Mouse (Mus musculus): ENCODE results near the gene Yod1.

Gene Yod1

GRCm38 (mm10) chr1:130717291-130717871 is at the start of gene Yod1:
Yod1 (plus strand) TSS chr1:130717327.
- DNase-seq (ENCODE audit: low spot score) = peak; percentile 80

GRCm38 (mm10) chr1:130678551-130678950 is 38.6 kb upstream of the Yod1 start:
- DNase-seq (ENCODE audit: low spot score) = no peak

- no peak for DNase-seq (ENCODE audit: low spot score)
Measured at GRCm38 (mm10) chr1:130681075-130681474, 36.1 kb upstream of the Yod1 start.

DNA sequence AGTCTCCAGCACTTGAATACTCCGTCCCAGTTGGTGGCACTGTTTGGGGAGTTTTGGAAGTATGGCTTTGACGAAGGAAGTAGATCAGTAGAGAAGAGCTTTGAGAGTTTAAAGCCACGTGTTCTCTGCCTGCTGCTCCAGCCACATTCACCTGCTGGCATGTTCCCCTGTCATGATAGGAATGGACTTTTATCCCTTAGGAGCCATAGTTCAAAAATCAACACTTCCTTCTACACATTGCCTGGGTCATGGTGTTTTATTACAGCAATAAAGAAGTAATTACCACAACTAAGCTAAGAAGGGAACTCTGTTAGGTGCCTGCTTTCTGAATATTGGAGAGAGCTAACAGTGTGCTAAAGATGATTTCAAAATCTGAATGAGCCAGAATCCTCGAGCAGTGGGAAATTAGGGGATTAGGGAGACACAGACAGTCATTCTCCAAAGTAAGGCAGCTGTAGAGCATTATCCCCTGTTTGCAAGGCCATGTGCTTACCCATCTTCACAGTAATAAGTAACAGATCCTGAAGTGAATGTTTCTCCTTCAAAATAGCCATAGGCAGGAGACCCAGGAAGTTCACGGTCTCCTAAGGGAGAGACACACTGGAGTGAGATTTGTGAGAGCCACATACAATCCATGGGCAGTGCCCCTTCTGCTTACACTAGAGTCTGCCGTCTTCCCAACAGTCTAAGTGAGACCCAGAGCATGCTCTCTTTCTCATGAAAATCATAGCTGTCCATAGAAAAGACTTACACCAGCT is 35.3 kb upstream of the Yod1 start:
- no peak for DNase-seq (ENCODE audit: low spot score)

GRCm38 (mm10) chr1:130683905-130684304 is 33.2 kb upstream of the Yod1 start:
- no peak for DNase-seq (ENCODE audit: low spot score)

DNA sequence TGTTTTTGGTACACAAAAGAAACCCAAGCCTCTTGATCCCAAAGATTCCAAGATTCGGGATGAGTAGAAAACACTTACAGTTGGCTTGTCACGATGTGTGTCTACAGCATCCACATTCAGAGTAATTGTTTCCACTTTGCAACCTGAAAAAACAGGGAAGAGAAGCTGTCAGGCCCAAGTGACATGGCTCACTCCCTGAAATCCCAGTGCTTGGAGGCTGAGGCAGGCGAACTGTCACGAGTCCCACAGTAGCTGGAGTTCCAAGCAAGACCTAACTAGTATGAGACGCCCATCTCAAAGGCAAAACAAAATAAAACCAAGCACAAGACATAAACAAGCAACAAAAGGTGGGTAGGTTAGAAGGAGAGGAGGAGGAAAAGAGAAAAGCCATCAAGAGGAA is 18.5 kb upstream of the Yod1 start:
- no peak for DNase-seq (ENCODE audit: low spot score)

GRCm38 (mm10) chr1:130699937-130700633 is 17.0 kb upstream of the Yod1 start:
- no peak for DNase-seq (ENCODE audit: low spot score)

DNA sequence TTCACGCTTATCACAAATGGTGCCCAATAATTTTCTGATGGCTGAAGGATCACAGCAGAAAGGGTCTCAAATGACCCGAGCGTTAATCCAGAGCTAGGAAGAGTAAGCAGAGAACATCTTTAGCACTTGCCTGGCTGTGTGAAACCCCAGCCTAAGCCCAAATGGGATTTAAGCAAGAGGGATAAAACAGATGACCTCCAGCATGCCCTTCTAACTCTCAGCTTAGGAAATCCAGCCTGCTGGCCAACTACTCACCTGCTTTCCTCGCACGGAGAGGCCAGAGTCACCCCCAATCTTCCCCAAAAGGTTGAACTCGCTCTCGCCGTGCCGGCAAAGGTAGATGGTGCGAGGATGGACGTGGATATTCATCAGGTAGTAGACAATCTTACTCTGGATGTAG is 15.2 kb upstream of the Yod1 start:
- no peak for DNase-seq (ENCODE audit: low spot score)

DNA sequence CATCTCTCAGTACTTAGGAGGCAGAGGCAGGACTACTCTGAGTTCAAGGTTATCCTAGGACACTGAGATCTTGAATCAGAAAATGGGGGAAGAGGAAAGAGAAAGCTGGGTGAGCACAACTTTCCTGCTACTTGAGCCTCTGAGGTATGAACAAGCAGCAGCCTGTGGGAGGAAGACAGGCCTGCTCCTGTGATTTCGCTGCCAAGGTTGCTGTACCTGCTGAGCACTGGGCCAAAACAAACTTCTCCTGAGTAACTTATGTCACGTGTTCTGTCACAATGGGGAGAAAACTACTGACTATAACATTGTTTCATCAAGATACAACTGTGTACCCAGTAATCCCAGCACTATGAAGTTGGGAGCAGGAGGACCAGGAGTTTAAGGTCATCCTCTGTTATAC is 13.5 kb upstream of the Yod1 start:
- no peak for DNase-seq (ENCODE audit: low spot score)

- DNase-seq (ENCODE audit: low spot score) = no peak
Measured at GRCm38 (mm10) chr1:130710283-130711080, 6.6 kb upstream of the Yod1 start.

- DNase-seq (ENCODE audit: low spot score) = no peak
Measured at GRCm38 (mm10) chr1:130714046-130714445, 3.1 kb upstream of the Yod1 start.

DNA sequence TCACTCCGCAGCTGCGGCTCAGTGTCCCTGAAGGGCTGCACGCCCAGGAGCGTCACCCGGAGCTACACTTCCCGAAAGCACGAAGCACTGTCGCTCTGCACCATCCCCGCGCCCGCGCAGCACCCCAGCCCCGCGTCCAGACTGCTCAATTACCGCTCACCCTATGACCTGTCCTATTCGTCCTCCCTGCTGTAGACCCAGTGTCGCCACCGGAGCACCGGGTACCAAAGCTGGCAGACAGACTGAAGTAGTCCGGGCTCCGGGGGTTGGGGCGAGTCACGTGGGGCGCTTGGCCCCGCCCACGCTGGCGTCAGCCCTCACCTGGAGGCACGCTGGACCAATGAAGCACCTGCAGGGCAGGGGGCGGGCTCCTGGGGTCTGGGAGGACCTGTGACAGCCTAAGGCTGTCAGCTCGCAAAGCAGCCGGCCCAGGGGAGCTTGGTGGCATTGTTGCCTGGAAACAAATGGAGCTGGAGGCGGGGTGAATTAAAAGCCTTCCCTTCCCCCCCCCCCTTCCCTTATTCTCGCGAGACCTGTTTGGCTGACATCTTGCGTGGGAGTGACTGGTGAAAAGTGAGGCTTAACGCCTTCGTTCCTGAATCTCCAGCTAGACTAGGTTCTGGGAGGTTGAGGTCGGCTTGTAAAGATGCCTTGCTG is 1.4 kb upstream of the Yod1 start, which contains the start of gene Gm29427:
Gm29427 (minus strand) TSS at position 239 of the 657 bp plus-strand sequence.
- DNase-seq (ENCODE audit: low spot score) = peak; percentile 90

- DNase-seq (ENCODE audit: low spot score) = no peak
Measured at GRCm38 (mm10) chr1:130716218-130716512, 962 bp upstream of the Yod1 start.

DNA sequence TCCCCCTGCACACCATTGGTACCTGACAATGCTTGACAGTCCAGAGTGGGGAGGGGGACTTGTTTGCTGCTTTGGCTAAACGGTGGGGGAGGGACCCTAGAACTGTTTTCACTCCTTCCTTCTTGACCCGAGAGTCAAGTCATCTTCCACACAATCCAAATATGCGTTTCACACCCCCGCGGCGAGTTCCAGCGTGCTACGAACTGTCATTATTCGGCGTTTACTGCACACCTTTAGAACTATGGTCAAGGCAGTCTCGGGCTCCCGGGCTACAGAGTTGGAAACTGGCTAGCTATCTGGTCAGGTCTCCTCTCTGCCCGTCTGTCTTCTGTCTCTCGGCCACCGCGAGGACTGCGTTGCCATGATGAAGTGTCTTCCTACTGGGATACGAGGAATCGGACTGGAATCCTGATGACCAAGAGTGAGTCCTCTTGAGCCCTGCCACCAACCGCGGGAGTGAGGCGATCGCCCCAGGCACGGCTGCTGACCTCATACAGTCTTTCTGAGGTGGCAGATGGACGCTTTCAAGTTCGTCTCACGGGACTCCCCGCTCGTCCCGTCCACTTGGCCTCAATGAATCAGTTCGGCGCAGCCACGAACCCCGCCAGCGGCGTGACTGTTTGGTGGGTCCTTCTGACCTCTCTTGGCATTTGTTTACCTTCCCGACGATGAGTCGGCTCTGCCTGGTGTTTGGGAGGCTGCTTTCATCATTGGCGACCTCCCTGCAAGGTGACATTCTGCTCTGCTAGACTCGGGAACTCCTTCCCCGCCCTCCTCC is 425 bp upstream of the Yod1 start:
- DNase-seq (ENCODE audit: low spot score) = no peak

DNA sequence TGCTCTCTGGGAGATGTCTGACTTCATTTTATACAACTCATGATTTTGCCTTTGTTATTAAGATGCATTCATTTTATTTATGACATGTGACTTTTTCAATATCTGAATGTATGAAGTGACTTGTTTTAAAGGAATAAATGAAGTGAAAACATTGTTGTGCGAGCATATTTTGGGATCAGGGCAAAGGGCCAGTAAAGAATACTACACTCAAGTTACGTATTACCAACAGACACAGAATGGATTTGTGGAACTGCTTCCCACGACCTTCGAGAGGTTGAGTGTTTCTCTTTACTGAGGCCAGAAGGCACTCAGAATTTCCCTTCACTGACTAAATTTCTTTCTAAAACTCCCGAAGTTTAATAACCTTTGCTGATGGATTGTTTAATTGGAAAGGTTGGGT is 7.1 kb downstream of the Yod1 start:
- DNase-seq (ENCODE audit: low spot score) = no peak

- DNase-seq (ENCODE audit: low spot score) = no peak
Measured at GRCm38 (mm10) chr1:130726396-130726795, 9.3 kb downstream of the Yod1 start.

DNA sequence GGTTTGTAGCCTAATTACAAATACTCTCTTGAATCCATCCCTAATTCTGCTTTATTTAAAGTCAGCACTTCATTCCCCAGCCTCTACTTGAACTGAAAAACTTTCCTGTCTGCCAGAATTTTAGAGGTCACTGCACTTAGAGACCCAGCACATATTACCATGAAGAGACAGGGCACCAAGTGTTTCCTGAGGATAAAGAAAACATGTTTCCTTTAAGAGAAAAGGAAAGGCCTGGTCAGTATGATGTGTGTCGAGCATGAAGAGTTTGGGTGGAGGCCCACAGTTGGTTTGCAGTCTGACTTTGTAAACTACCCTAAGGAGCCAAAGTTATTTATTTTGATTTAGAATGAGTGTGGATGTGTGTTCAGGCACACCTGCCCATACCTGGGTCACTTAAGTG is 10.9 kb downstream of the Yod1 start:
- DNase-seq (ENCODE audit: low spot score) = no peak

- no peak for DNase-seq (ENCODE audit: low spot score)
Measured at GRCm38 (mm10) chr1:130728708-130729107, 11.6 kb downstream of the Yod1 start.

GRCm38 (mm10) chr1:130729153-130729552 is 12.0 kb downstream of the Yod1 start, which contains the start of gene Pfkfb2:
Pfkfb2 (minus strand) TSS chr1:130729253.
- no peak for DNase-seq (ENCODE audit: low spot score)

- DNase-seq (ENCODE audit: low spot score) = no peak
Measured at GRCm38 (mm10) chr1:130731741-130732337, 14.7 kb downstream of the Yod1 start, which contains the start of gene AA986860. AA986860 (plus strand) TSS chr1:130731976.

Data from ovary, postnatal 10 days (tissue).